Mouse (Mus musculus): ENCODE data around the gene Cyp21a1.
"Not testable (repeated sequence)": the region's sequence is repeated elsewhere in the genome, so short reads cannot be mapped to it uniquely, and the experiment has no call there.

The Cyp21a1 gene

GRCm38 (mm10) chr17:34804871-34805562, 656 bp upstream of the Cyp21a1 start:
- no peak for DNase-seq (ENCODE audit: low spot score in 2 of 2)

GRCm38 (mm10) chr17:34803367-34803766, 994 bp downstream of the Cyp21a1 start:
- not testable (repeated sequence) for DNase-seq (ENCODE audit: low spot score in 2 of 2)

- DNase-seq (ENCODE audit: low spot score in 2 of 2) = not testable (repeated sequence)
These were observed 1.6 kb downstream of the Cyp21a1 start for GRCm38 (mm10) chr17:34802756-34803155.

GRCm38 (mm10) chr17:34800781-34801305, 3.5 kb downstream of the Cyp21a1 start:
- not testable (repeated sequence) for DNase-seq (ENCODE audit: low spot score in 2 of 2)

GRCm38 (mm10) chr17:34799531-34799925, 4.8 kb downstream of the Cyp21a1 start:
- no peak for DNase-seq (ENCODE audit: low spot score in 2 of 2)

GRCm38 (mm10) chr17:34798866-34799530, 5.4 kb downstream of the Cyp21a1 start:
- no peak for DNase-seq (ENCODE audit: low spot score in 2 of 2)

- DNase-seq (ENCODE audit: low spot score in 2 of 2) = not testable (repeated sequence)
These were observed 6.3 kb downstream of the Cyp21a1 start for GRCm38 (mm10) chr17:34798071-34798470.

GRCm38 (mm10) chr17:34797211-34797995, 7.0 kb downstream of the Cyp21a1 start:
- not testable (repeated sequence) for DNase-seq (ENCODE audit: low spot score in 2 of 2)

GRCm38 (mm10) chr17:34796311-34797140, 7.8 kb downstream of the Cyp21a1 start:
- DNase-seq (ENCODE audit: low spot score in 2 of 2) = no peak

- DNase-seq (ENCODE audit: low spot score in 2 of 2) = peak in 1 of 2 experiments; percentile 28
These were observed 8.7 kb downstream of the Cyp21a1 start for GRCm38 (mm10) chr17:34795633-34796032.

GRCm38 (mm10) chr17:34795016-34795415, 9.3 kb downstream of the Cyp21a1 start:
- no peak for DNase-seq (ENCODE audit: low spot score in 2 of 2)

- no peak for DNase-seq (ENCODE audit: low spot score in 2 of 2)
These were observed 26.6 kb downstream of the Cyp21a1 start for GRCm38 (mm10) chr17:34777680-34778325.

GRCm38 (mm10) chr17:34761471-34761870, 42.9 kb downstream of the Cyp21a1 start:
- DNase-seq (ENCODE audit: low spot score in 2 of 2) = no peak
